Mouse (Mus musculus): ENCODE measurements at regions not wholly inside any gene's neighbourhood (a gene's known extent, or its start where the extent isn't known, plus 50 kb on each side); places are given as distances from the start of the nearest gene placed in this dataset.
A peak's percentile ranks its signal among the peaks of the same experiment; 100 is the strongest.
"Not testable (repeated sequence)": the region's sequence is repeated elsewhere in the genome, so short reads cannot be mapped to it uniquely, and the experiment has no call there.

GRCm38 (mm10) chr10:119082861-119083260, 157.0 kb downstream of the Cand1 start:
- WGBS: 88% methylated on average over 2 of the region's 2 CpGs
- Histone ChIP-seq H3K27me3 (ENCODE audit: control insufficient read depth, insufficient read depth, low read length) (no peaks in the 10 kb centered on the region), H3K27ac (ENCODE audit: insufficient read depth, low read depth, low read length) (no peak overlapping the region), H3K4me1 (ENCODE audit: control insufficient read depth, insufficient read depth, insufficient read length, low read length) (peaks cover 3% of the 10 kb centered on the region; the same call in 1 of the 2 replicates), H3K4me3 (ENCODE audit: low read depth, low read length) (no peak overlapping the region), H3K36me3 (ENCODE audit: control insufficient read depth, insufficient read depth, low read length) (no peaks in the 10 kb centered on the region)
- TF ChIP-seq POLR2A (IDR thresholded peaks at IDR 0.05; ENCODE audit: low read depth, low read length) (no peak), CTCF (IDR thresholded peaks at IDR 0.05; ENCODE audit: extremely low read depth, insufficient read length, insufficient replicate concordance, low read depth, low read length) (no peak)

GRCm38 (mm10) chr10:119081766-119082165, 158.1 kb downstream of the Cand1 start:
- not testable (repeated sequence) for H3K27ac ChIP-seq (ENCODE audit: insufficient read depth, low read depth, low read length); H3K36me3 ChIP-seq (ENCODE audit: control insufficient read depth, insufficient read depth, low read length); H3K4me3 ChIP-seq (ENCODE audit: low read depth, low read length); H3K27me3 ChIP-seq (ENCODE audit: control insufficient read depth, insufficient read depth, low read length); H3K4me1 ChIP-seq (ENCODE audit: control insufficient read depth, insufficient read depth, insufficient read length, low read length)
- WGBS: 78% methylated on average over 3 of the region's 3 CpGs

DNA sequence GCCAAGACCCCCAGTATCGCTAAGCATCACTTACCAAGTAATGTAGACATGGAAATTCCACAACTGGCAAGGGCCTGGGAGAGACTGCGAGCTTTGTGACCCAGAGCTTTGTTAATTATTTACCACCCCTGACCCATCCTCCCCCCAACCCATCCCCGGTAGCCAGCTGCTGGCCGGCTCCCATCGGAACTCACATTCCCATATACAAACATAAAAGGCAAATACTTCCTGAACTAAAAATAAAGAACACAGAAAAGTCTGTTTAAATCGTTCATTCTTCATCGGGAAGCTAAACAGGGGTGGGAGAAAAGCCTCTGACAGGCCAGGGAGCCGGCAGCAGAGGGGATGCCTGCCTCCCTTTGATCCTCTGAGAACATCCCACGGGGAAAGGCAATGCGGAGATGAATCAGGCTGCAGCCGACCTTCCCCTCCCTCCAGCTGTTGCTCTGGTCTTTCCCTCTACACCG, 163.7 kb downstream of the Cand1 start:
- TF ChIP-seq POLR2A (IDR thresholded peaks at IDR 0.05; ENCODE audit: low read depth, low read length) (no peak), CTCF (IDR thresholded peaks at IDR 0.05; ENCODE audit: extremely low read depth, insufficient read length, insufficient replicate concordance, low read depth, low read length) (no peak)
- Histone ChIP-seq H3K27me3 (ENCODE audit: control insufficient read depth, insufficient read depth, low read length) (no peaks in the 10 kb centered on the region), H3K36me3 (ENCODE audit: control insufficient read depth, insufficient read depth, low read length) (no peaks in the 10 kb centered on the region), H3K27ac (ENCODE audit: insufficient read depth, low read depth, low read length) (peak overlapping the region; percentile 36; the same call in 1 of the 2 replicates), H3K4me3 (ENCODE audit: low read depth, low read length) (peak overlapping the region; percentile 22; the same call in 1 of the 2 replicates), H3K4me1 (ENCODE audit: control insufficient read depth, insufficient read depth, insufficient read length, low read length) (peaks cover 16% of the 10 kb centered on the region; the same call in 1 of the 2 replicates)
- 15% methylated on average over 12 of the region's 12 CpGs for whole genome bisulfite sequencing

GRCm38 (mm10) chr10:119074887-119075286, 165.0 kb downstream of the Cand1 start:
- Histone ChIP-seq H3K27me3 (ENCODE audit: control insufficient read depth, insufficient read depth, low read length) (no peaks in the 10 kb centered on the region), H3K4me3 (ENCODE audit: low read depth, low read length) (peak overlapping the region; percentile 37), H3K4me1 (ENCODE audit: control insufficient read depth, insufficient read depth, insufficient read length, low read length) (peaks cover 16% of the 10 kb centered on the region; the same call in 1 of the 2 replicates), H3K27ac (ENCODE audit: insufficient read depth, low read depth, low read length) (no peak overlapping the region), H3K36me3 (ENCODE audit: control insufficient read depth, insufficient read depth, low read length) (no peaks in the 10 kb centered on the region)
- 32% methylated on average over 15 of the region's 15 CpGs for WGBS
- TF ChIP-seq POLR2A (IDR thresholded peaks at IDR 0.05; ENCODE audit: low read depth, low read length) (no peak), CTCF (IDR thresholded peaks at IDR 0.05; ENCODE audit: extremely low read depth, insufficient read length, insufficient replicate concordance, low read depth, low read length) (no peak)

- TF ChIP-seq CTCF (IDR thresholded peaks at IDR 0.05; ENCODE audit: extremely low read depth, insufficient read length, insufficient replicate concordance, low read depth, low read length) (no peak), POLR2A (IDR thresholded peaks at IDR 0.05; ENCODE audit: low read depth, low read length) (no peak)
- Histone ChIP-seq H3K4me3 (ENCODE audit: low read depth, low read length) (no peak overlapping the region), H3K4me1 (ENCODE audit: control insufficient read depth, insufficient read depth, insufficient read length, low read length) (peaks cover 16% of the 10 kb centered on the region; the same call in 1 of the 2 replicates), H3K27me3 (ENCODE audit: control insufficient read depth, insufficient read depth, low read length) (no peaks in the 10 kb centered on the region), H3K27ac (ENCODE audit: insufficient read depth, low read depth, low read length) (no peak overlapping the region), H3K36me3 (ENCODE audit: control insufficient read depth, insufficient read depth, low read length) (no peaks in the 10 kb centered on the region)
- 95% methylated on average over 3 of the region's 3 CpGs for WGBS
These were observed 165.9 kb downstream of the Cand1 start for GRCm38 (mm10) chr10:119073991-119074390.

GRCm38 (mm10) chr10:119069410-119069809, 170.4 kb downstream of the Cand1 start:
- Histone ChIP-seq H3K36me3 (ENCODE audit: control insufficient read depth, insufficient read depth, low read length) (no peaks in the 10 kb centered on the region), H3K4me3 (ENCODE audit: low read depth, low read length) (no peak overlapping the region), H3K27ac (ENCODE audit: insufficient read depth, low read depth, low read length) (no peak overlapping the region), H3K4me1 (ENCODE audit: control insufficient read depth, insufficient read depth, insufficient read length, low read length) (peaks cover 6% of the 10 kb centered on the region), H3K27me3 (ENCODE audit: control insufficient read depth, insufficient read depth, low read length) (no peaks in the 10 kb centered on the region)
- TF ChIP-seq POLR2A (IDR thresholded peaks at IDR 0.05; ENCODE audit: low read depth, low read length): no peak
- no peak for TF ChIP-seq CTCF (IDR thresholded peaks at IDR 0.05; ENCODE audit: extremely low read depth, insufficient read length, insufficient replicate concordance, low read depth, low read length)
- 62% methylated on average over 11 of the region's 11 CpGs for WGBS

DNA sequence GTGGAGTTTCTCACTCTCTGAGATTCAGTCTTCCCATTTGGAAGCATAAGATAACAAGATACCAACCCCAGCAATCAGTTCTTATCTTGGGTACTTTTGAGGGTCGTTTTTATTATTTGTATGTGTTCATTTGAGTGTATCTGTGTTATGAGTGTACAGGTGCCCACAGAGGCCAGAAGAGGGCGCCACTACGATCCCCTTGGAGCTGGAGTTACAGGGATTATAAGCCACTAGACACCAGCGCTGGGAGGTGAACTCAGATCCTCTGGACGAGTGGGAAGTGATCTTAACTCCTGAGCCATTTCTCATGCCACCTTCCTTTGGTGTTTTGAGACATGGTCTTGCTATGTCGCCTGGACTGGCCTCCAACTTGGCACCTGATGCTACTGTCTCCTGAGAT, 172.0 kb downstream of the Cand1 start:
- no peak overlapping the region for H3K27ac ChIP-seq (ENCODE audit: insufficient read depth, low read depth, low read length)
- WGBS: 87% methylated on average over 6 of the region's 6 CpGs
- no peak overlapping the region for H3K4me3 ChIP-seq (ENCODE audit: low read depth, low read length)
- TF ChIP-seq CTCF (IDR thresholded peaks at IDR 0.05; ENCODE audit: extremely low read depth, insufficient read length, insufficient replicate concordance, low read depth, low read length) (no peak), POLR2A (IDR thresholded peaks at IDR 0.05; ENCODE audit: low read depth, low read length) (no peak)
- H3K27me3 ChIP-seq (ENCODE audit: control insufficient read depth, insufficient read depth, low read length): no peaks in the 10 kb centered on the region
- H3K36me3 ChIP-seq (ENCODE audit: control insufficient read depth, insufficient read depth, low read length): no peaks in the 10 kb centered on the region
- peaks cover 14% of the 10 kb centered on the region for H3K4me1 ChIP-seq (ENCODE audit: control insufficient read depth, insufficient read depth, insufficient read length, low read length)

GRCm38 (mm10) chr10:119067366-119067765, 172.5 kb downstream of the Cand1 start:
- H3K27ac ChIP-seq (ENCODE audit: insufficient read depth, low read depth, low read length): no peak overlapping the region
- no peaks in the 10 kb centered on the region for H3K36me3 ChIP-seq (ENCODE audit: control insufficient read depth, insufficient read depth, low read length)
- WGBS: 86% methylated on average over 8 of the region's 8 CpGs
- H3K4me1 ChIP-seq (ENCODE audit: control insufficient read depth, insufficient read depth, insufficient read length, low read length): peaks cover 17% of the 10 kb centered on the region
- no peak overlapping the region for H3K4me3 ChIP-seq (ENCODE audit: low read depth, low read length)
- TF ChIP-seq CTCF (IDR thresholded peaks at IDR 0.05; ENCODE audit: extremely low read depth, insufficient read length, insufficient replicate concordance, low read depth, low read length) (no peak), POLR2A (IDR thresholded peaks at IDR 0.05; ENCODE audit: low read depth, low read length) (no peak)
- no peaks in the 10 kb centered on the region for H3K27me3 ChIP-seq (ENCODE audit: control insufficient read depth, insufficient read depth, low read length)
